Mouse (Mus musculus) heart, adult 2 months (tissue): ENCODE measurements around the gene Ttc30a1.

ENCODE experiments used
- CTCF ChIP-seq: fragments of 200-600 bp; IDR thresholded peaks from 2 replicates; pipeline ENCODE4 v1.8.1; 2022; ENCODE audit warnings: antibody characterized with exemption, mild to moderate bottlenecking, moderate library complexity
- EP300 ChIP-seq: fragments of 200-500 bp; IDR thresholded peaks from 2 replicates; pipeline ENCODE4 v1.6.1; 2011; ENCODE audit warnings: low read depth, low read length, control low read depth; ENCODE audit not compliant: insufficient read depth
- POLR2A ChIP-seq: fragments of 200-500 bp; IDR thresholded peaks from 2 replicates; pipeline ENCODE4 v1.6.1; 2011; ENCODE audit warnings: mild to moderate bottlenecking, low read depth, low read length, control low read depth; ENCODE audit not compliant: insufficient read depth

- no peak for TF ChIP-seq POLR2A
- TF ChIP-seq CTCF, result no peak
- TF ChIP-seq EP300, result no peak
Observed at GRCm38 (mm10) chr2:75998692-75999091, 16.9 kb upstream of the Ttc30a1 start.
